Mouse (Mus musculus) testis, postnatal 10 days (tissue): ENCODE results near the gene Tnnt3.
A peak's percentile ranks its signal among the peaks of the same experiment; 100 is the strongest.

Experiments used
- DNase-seq: peaks from one replicate; pipeline ENCODE4 v3.0.0; 2021; ENCODE audit warnings: low spot score

Gene Tnnt3

GRCm38 (mm10) chr7:142476795-142477452, 21.7 kb upstream of the Tnnt3 start:
- no peak for DNase-seq

DNA sequence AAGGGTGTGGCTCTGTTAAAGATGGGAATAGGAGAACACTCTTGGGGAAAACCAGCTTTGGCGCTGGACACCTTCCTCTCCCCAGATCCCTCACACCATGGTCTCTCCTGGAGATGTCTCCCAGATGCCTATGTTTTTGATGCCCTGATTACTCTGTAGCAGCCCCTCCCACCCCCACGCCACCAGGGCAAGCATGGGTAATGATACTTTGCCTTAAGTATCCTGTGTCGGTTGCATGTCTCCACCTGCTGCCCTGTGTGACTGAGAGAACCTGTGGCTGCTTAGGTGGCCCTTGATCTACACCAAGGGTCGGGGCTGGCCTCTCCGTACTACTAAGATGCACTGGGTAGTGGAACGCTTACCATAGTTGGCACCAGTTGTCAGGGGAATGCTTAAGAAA, 20.6 kb upstream of the Tnnt3 start:
- no peak for DNase-seq

- no peak for DNase-seq
These were observed 20.1 kb upstream of the Tnnt3 start for GRCm38 (mm10) chr7:142478574-142478973.

DNA sequence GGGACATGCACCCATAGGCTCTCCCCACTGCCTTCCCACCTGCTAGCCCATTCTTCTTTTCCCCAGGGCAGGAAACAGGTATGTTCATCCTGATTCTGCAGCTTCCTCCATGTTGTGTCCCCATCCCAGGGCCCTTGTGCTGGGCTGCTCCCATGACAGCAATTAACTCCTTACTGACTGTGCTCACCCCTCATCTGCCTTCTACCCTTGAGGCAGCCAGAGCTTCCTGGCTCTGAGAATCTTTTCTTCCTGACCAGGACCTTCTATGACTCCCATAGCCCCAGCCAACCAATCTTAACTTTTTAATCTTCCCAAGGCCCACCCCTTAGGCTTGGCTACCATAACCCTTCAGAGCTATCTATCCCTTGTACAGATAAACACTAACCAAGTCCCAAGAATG, 19.3 kb upstream of the Tnnt3 start:
- DNase-seq: no peak

GRCm38 (mm10) chr7:142479886-142480285, 18.8 kb upstream of the Tnnt3 start:
- DNase-seq: no peak

GRCm38 (mm10) chr7:142480661-142481060, 18.0 kb upstream of the Tnnt3 start:
- DNase-seq: no peak

GRCm38 (mm10) chr7:142481186-142481567, 17.5 kb upstream of the Tnnt3 start:
- DNase-seq: peak; percentile 83

- DNase-seq: peak; percentile 69
These were observed 16.9 kb upstream of the Tnnt3 start for GRCm38 (mm10) chr7:142481568-142482255.

- DNase-seq: no peak
These were observed 16.4 kb upstream of the Tnnt3 start for GRCm38 (mm10) chr7:142482256-142482609.

- no peak for DNase-seq
These were observed 15.5 kb upstream of the Tnnt3 start for GRCm38 (mm10) chr7:142483136-142483535.

- DNase-seq: no peak
These were observed 13.9 kb upstream of the Tnnt3 start for GRCm38 (mm10) chr7:142484780-142485179.

DNA sequence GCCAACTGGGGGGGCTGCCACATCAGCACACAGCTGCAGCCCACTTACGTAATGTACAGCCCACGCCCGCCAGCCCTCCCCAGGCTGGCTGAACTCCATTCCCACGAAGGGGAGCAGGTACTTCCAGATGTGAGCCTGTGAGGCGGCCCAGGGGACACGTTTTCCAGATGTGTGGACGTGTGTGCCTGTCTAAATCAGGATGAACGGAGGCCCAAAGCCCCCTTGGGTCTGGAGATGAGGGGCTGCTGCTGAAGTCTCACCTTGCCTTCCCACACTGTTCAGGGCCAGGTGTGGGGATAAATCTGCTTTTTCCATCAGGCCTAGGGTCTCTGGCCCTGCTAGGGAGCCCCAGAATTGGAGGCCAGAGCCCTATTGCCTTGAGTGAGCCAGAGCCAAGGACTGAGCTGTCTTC, 11.9 kb upstream of the Tnnt3 start:
- no peak for DNase-seq

DNA sequence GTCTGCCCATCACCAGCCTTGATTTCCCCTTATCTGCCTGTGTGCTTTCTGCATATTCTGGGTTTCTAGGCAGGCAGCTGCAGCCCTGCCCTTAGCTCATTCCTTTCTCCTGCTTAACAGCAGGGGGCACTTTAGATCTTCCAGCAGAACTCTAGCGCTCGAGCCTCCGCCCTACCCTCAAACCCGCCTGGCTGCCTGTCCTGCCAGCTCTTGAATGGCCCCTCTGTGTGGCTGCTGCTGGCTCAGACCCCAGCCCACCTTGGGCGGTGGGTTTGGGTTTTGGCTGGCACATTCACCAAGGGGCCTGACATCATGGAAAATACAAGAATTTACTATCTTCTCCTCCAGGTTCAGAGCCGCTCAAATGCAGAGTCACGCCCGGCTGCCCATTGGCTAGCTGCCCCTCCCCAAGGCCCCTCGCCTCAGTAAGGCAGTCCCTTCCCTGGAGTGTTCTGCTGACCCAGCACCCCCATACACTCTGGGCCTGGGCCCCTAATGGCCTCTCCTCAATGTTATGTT, 11.2 kb upstream of the Tnnt3 start:
- no peak for DNase-seq

DNA sequence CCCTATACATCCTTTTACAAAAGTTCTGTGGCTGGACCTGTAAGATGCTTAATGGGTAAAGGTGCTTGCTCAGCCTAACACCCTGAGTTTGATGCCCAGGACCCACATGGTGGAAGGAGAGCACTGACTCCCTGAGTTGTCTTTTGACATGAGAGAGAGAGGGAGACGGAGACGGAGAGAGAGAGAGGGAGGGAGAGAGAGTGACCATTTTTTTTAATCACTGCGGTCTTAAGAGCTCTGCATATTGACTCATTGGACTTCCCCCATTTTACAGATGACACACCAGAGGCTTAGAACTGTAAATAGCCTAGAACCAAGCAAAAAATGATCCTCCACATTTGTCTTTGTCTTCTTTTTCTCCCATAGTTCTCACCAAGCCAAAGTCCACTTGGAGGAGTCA, 10.6 kb upstream of the Tnnt3 start:
- no peak for DNase-seq

DNA sequence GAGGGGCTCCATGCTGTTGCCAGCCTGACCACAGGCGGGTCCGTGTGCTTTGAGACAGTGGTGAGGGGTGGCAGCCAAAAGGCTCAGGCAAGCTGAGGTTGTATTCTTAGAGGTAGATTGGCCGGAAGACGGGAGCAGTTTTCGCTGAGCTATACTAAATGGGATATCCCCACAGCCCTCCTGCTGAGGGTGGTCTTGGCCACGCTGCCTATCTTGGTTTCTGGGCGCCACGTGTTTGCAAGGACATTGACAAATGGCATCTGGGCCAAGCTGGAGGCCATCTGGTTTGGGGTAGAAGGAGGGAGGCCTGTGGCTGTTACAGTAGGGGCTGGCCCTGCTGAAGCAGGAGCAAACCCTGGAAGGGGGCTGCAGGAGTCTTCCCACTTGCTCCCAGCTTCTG, 5.1 kb upstream of the Tnnt3 start:
- DNase-seq: no peak

DNA sequence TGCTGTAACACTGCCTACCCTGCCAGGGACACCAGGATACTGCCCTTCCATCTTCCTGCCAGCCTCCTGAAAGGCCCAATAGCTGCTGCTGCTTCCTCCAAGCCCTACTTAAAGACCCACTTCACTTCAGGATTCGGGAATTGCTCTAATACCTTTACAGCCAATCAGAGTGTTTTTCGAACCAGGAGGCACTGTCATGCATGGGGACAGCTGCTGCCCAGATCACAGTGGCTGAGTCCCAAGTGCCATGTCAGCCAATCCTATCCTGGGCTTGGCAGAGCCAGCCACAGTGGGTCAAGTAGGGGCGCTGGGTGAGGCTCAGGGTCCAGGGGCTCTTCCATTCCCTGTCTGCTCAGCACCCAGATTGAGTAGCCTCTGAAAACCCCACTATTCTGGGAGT, 2.5 kb upstream of the Tnnt3 start:
- no peak for DNase-seq

DNA sequence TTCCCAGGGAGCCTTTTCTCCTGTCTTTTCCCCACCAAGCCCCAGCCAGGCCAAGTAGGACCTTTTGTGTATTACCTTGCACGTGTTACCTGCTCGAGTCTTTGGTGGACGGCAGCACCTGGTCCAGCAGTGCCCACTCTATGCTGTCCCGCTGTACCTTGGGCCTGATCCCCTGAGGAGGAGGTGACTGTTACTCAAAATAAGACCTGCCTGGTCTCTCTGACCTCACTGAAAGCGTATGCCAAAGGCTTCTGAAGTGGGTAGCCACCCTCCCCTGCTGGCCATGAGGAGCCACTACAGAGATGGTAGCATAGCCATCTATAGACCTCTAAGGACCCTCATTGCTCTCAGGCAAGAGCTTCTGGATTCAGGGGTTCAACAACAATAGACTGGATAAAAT, 1.8 kb upstream of the Tnnt3 start:
- DNase-seq: no peak

DNA sequence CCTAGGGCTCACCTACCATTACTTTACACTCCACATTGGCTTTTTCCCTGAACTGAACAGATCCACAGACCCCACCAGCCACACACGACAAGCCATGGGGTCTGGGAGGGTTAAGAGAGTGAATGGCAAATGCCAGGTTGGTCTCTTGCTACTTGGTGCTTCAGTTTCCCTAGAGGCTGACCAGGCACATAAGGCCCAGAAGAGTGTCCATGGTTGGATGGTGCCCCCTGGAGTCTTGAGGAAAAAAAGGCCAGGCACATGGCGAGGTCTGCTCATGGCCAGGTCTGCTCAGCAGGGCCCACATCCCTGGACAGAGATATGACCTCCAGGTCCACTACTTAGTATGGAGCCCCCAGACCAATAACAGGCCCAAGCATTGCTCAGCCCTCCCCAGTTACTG, 861 bp upstream of the Tnnt3 start:
- no peak for DNase-seq

- DNase-seq: no peak
These were observed 530 bp downstream of the Tnnt3 start for GRCm38 (mm10) chr7:142499010-142499721.

- DNase-seq: no peak
These were observed 1.4 kb downstream of the Tnnt3 start for GRCm38 (mm10) chr7:142500032-142500431.

- no peak for DNase-seq
These were observed 4.6 kb downstream of the Tnnt3 start for GRCm38 (mm10) chr7:142503206-142503605.

- no peak for DNase-seq
These were observed 7.3 kb downstream of the Tnnt3 start for GRCm38 (mm10) chr7:142505942-142506341.

- no peak for DNase-seq
These were observed 7.9 kb downstream of the Tnnt3 start for GRCm38 (mm10) chr7:142506501-142506900.
